Mouse (Mus musculus) thymus, postnatal 14 days (tissue): Measurements from ENCODE around the gene Ube2d1.

Experiments used
- DNase-seq: peaks from one replicate; pipeline ENCODE4 v3.0.0; 2021

Gene Ube2d1

GRCm38 (mm10) chr10:71215996-71216395, 69.1 kb downstream of the Ube2d1 start:
- DNase-seq: no peak
